Mouse (Mus musculus) liver, embryonic 14.5 days (tissue): ENCODE data around the gene Vmn2r85.

Experiments used
- CTCF ChIP-seq: IDR thresholded peaks from 2 replicates; pipeline ENCODE4 v1.5.1; 2016; ENCODE audit warnings: antibody characterized with exemption, low read depth, control low read depth
- EP300 ChIP-seq: IDR thresholded peaks from 2 replicates; pipeline ENCODE4 v1.6.1; 2016; ENCODE audit warnings: antibody characterized with exemption, low read depth

- TF ChIP-seq CTCF (no peak), EP300 (no peak; the same call in 1 of the 2 replicates)
Observed at GRCm38 (mm10) chr10:130372491-130373173, 56.9 kb downstream of the Vmn2r85 start.
